Mouse (Mus musculus): ENCODE measurements around the gene Bsph1.
"Not testable (repeated sequence)": the region's sequence is repeated elsewhere in the genome, so short reads cannot be mapped to it uniquely, and the experiment has no call there.

Gene Bsph1

DNA sequence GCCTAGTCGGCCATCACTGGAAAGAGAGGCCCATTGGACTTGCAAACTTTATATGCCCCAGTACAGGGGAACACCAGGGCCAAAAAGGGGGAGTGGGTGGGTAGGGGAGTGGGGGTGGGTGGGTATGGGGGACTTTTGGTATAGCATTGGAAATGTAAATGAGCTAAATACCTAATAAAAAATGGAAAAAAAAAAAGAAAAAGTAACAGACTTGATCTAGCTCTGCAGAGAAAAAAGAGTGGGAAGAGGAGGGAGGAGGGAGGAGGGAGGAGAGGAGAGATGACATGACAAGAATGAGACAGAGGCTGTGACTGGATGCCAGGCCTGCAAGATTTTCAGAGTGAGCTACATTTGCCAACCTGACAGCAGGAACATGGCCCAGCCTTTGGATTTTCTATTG is at the start of gene Bsph1:
Gene Bsph1 (plus strand): TSS at position 301 of the 400 bp plus-strand sequence.
- DNase-seq (ENCODE audit: low read depth in 2 of 2, low spot score in 2 of 2): not testable (repeated sequence)

DNA sequence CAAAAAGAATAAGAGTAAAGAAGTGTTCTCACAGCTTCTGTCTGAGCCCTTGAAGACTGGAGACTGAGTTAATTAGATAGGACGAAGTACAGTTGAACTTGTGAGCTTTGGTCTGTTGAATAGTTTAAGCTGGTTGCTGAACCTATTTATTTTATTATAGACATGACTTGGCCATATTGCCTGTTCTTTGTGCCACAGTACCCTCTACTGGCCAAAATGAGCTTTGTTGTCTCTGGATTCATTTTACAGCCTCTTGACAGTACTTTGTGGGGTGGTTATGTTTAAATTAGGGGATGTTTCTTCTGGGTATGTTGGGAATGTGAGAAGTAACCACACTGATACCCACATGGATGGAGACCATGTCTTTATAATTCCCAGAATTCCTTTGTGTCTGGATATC is 60.9 kb downstream of the Bsph1 start:
- no peak for DNase-seq (ENCODE audit: low read depth in 2 of 2, low spot score in 2 of 2)

All from CD8-positive naive resting alpha-beta T cell, adult 2 months (primary cell).